Mouse (Mus musculus) MEL (cell line): ENCODE data around the gene Ano8. TPM values are rescaled to one million over a fixed set of nuclear protein-coding genes. Genes with fewer than 3 reads are reported as not detected.

Experiments
- DNase-seq: peaks from one replicate; pipeline ENCODE4 v3.0.0; 2011; ENCODE audit warnings: low read depth, low spot score
- H3K27ac ChIP-seq: 2 replicates; pipeline ENCODE4 v1.5.1; 2012; ENCODE audit warnings: low read depth, mild to moderate bottlenecking, control low read depth, low read length, moderate library complexity; ENCODE audit not compliant: control insufficient read depth
- H3K27me3 ChIP-seq, 2 experiments: fragments of 150-350 bp in 1 of 2; sonication (generic) in 1 of 2; 2 replicates each; pipeline ENCODE4 v1.6.1; 2012; ENCODE audit warnings: low read length in 2 of 2, mild to moderate bottlenecking in 2 of 2, improper control_type of control experiment in 1 of 2, moderate library complexity in 1 of 2; ENCODE audit not compliant: insufficient read depth in 2 of 2, control insufficient read depth in 1 of 2
- H3K36me3 ChIP-seq, 2 experiments: 2 replicates each; pipeline ENCODE4 v1.6.1; 2012 to 2014; ENCODE audit warnings: low read length in 2 of 2, improper control_type of control experiment in 1 of 2, inconsistent platforms in 1 of 2, mild to moderate bottlenecking in 1 of 2; ENCODE audit not compliant: insufficient read depth in 2 of 2, control insufficient read depth in 1 of 2
- H3K4me1 ChIP-seq, 2 experiments: fragments of 150-350 bp in 1 of 2; sonication (generic) in 1 of 2; 2 replicates each; pipeline ENCODE4 v1.6.1; 2012; ENCODE audit warnings: low read length in 2 of 2, improper control_type of control experiment in 1 of 2, mild to moderate bottlenecking in 1 of 2; ENCODE audit not compliant: insufficient read depth in 2 of 2, control insufficient read depth in 1 of 2
- H3K4me3 ChIP-seq, 2 experiments: fragments of 150-350 bp in 1 of 2; sonication (generic) in 1 of 2; 2 replicates each; pipeline ENCODE4 v1.5.1; 2012; ENCODE audit warnings: low read depth in 2 of 2, low read length in 2 of 2, mild to moderate bottlenecking in 2 of 2, moderate library complexity in 2 of 2, control low read depth in 1 of 2, improper control_type of control experiment in 1 of 2; ENCODE audit not compliant: control insufficient read depth in 1 of 2, insufficient read depth in 1 of 2
- H3K79me2 ChIP-seq: 2 replicates; pipeline ENCODE4 v1.6.1; 2012; ENCODE audit warnings: mild to moderate bottlenecking, low read length, moderate library complexity; ENCODE audit not compliant: control insufficient read depth, poor library complexity, insufficient read depth
- H3K9ac ChIP-seq: 2 replicates; pipeline ENCODE4 v1.6.1; 2012; ENCODE audit warnings: low read depth, mild to moderate bottlenecking, control low read depth, low read length, moderate library complexity; ENCODE audit not compliant: control insufficient read depth, poor library complexity, severe bottlenecking
- H3K9me3 ChIP-seq: fragments of 150-350 bp; sonication (generic); replicated peaks from 2 replicates; pipeline ENCODE4 v1.6.1; 2012; ENCODE audit warnings: mild to moderate bottlenecking, low read length, improper control_type of control experiment, moderate library complexity; ENCODE audit not compliant: insufficient read depth
- CHD1 ChIP-seq: IDR thresholded peaks from 2 replicates; pipeline ENCODE4 v1.6.1; 2012; ENCODE audit warnings: low read depth, mild to moderate bottlenecking, inconsistent platforms, low read length, improper control_type of control experiment
- CTCF ChIP-seq, 3 experiments: IDR thresholded peaks in 2 of 3; conservative IDR thresholded peaks in 1 of 3; 2 replicates each; pipeline ENCODE4 v1.5.1; 2011 to 2012; ENCODE audit warnings: low read length in 3 of 3, low read depth in 2 of 3, mild to moderate bottlenecking in 2 of 3, improper control_type of control experiment in 1 of 3, inconsistent platforms in 1 of 3, mixed read lengths in 1 of 3, moderate library complexity in 1 of 3; ENCODE audit not compliant: control insufficient read depth in 1 of 3, insufficient read depth in 1 of 3, poor library complexity in 1 of 3, severe bottlenecking in 1 of 3
- ELF1 ChIP-seq: IDR thresholded peaks from 2 replicates; pipeline ENCODE4 v1.6.1; 2014; ENCODE audit warnings: low read depth, mild to moderate bottlenecking, inconsistent platforms, low read length, improper control_type of control experiment, moderate library complexity
- ETS1 ChIP-seq: IDR thresholded peaks from 2 replicates; pipeline ENCODE4 v1.6.1; 2012; ENCODE audit warnings: low read depth, mild to moderate bottlenecking, inconsistent platforms, low read length, improper control_type of control experiment, moderate library complexity
- GABPA ChIP-seq: IDR thresholded peaks from 2 replicates; pipeline ENCODE4 v1.6.1; 2012; ENCODE audit warnings: low read depth, mild to moderate bottlenecking, inconsistent platforms, low read length, improper control_type of control experiment, moderate library complexity
- GATA1 ChIP-seq: IDR thresholded peaks from 2 replicates; pipeline ENCODE4 v1.6.1; 2011; ENCODE audit warnings: low read depth, low read length, improper control_type of control experiment
- HCFC1 ChIP-seq: IDR thresholded peaks from 2 replicates; pipeline ENCODE4 v1.6.1; 2012; ENCODE audit warnings: low read depth, mild to moderate bottlenecking, inconsistent platforms, low read length, improper control_type of control experiment, moderate library complexity
- KAT2A ChIP-seq: conservative IDR thresholded peaks from 2 replicates; pipeline ENCODE4 v1.6.1; 2012; ENCODE audit warnings: low read depth, low read length, improper control_type of control experiment, inconsistent platforms
- MAX ChIP-seq: IDR thresholded peaks from 2 replicates; pipeline ENCODE4 v1.6.1; 2011; ENCODE audit warnings: low read length, improper control_type of control experiment
- MAZ ChIP-seq: IDR thresholded peaks from 2 replicates; pipeline ENCODE4 v1.6.1; 2012; ENCODE audit warnings: low read depth, mild to moderate bottlenecking, inconsistent platforms, low read length, improper control_type of control experiment
- MXI1 ChIP-seq: IDR thresholded peaks from 2 replicates; pipeline ENCODE4 v1.6.1; 2011; ENCODE audit warnings: mild to moderate bottlenecking, low read depth, low read length, improper control_type of control experiment
- MYC ChIP-seq: IDR thresholded peaks from 2 replicates; pipeline ENCODE4 v1.6.1; 2011; ENCODE audit warnings: low read depth, mild to moderate bottlenecking, low read length, improper control_type of control experiment, moderate library complexity
- NELFE ChIP-seq: IDR thresholded peaks from 2 replicates; pipeline ENCODE4 v1.6.1; 2011; ENCODE audit warnings: low read depth, low read length, improper control_type of control experiment
- POLR2A ChIP-seq, 2 experiments: IDR thresholded peaks; 2 replicates each; pipeline ENCODE4 v1.6.1; 2011 to 2012; ENCODE audit warnings: low read length in 2 of 2, mild to moderate bottlenecking in 2 of 2, control low read depth in 1 of 2, improper control_type of control experiment in 1 of 2, low read depth in 1 of 2, moderate library complexity in 1 of 2; ENCODE audit not compliant: control insufficient read depth in 1 of 2, insufficient read depth in 1 of 2, poor library complexity in 1 of 2
- POLR2AphosphoS5 ChIP-seq: IDR thresholded peaks from 2 replicates; pipeline ENCODE4 v1.6.1; 2012; ENCODE audit warnings: low read depth, borderline replicate concordance, mild to moderate bottlenecking, inconsistent platforms, low read length, moderate library complexity, mixed read lengths
- RAD21 ChIP-seq: IDR thresholded peaks from 2 replicates; pipeline ENCODE4 v1.6.1; 2011; ENCODE audit warnings: mild to moderate bottlenecking, low read depth, low read length, improper control_type of control experiment
- SIN3A ChIP-seq: IDR thresholded peaks from 2 replicates; pipeline ENCODE4 v1.6.1; 2012; ENCODE audit warnings: low read length, improper control_type of control experiment, inconsistent platforms
- TBP ChIP-seq: IDR thresholded peaks from 2 replicates; pipeline ENCODE4 v1.8.0; 2011; ENCODE audit warnings: low read depth, low read length, improper control_type of control experiment
- TCF12 ChIP-seq: IDR thresholded peaks from 2 replicates; pipeline ENCODE4 v1.6.1; 2014; ENCODE audit warnings: low read depth, mild to moderate bottlenecking, inconsistent platforms, low read length, improper control_type of control experiment, moderate library complexity
- USF2 ChIP-seq, 2 experiments: IDR thresholded peaks; 2 replicates each; pipeline ENCODE4 v1.6.1; 2011 to 2012; ENCODE audit warnings: improper control_type of control experiment in 2 of 2, low read length in 2 of 2, borderline replicate concordance in 1 of 2, inconsistent platforms in 1 of 2, low read depth in 1 of 2, mild to moderate bottlenecking in 1 of 2; ENCODE audit not compliant: insufficient read depth in 1 of 2
- ZMIZ1 ChIP-seq: IDR thresholded peaks from 2 replicates; pipeline ENCODE4 v1.6.1; 2012; ENCODE audit warnings: low read depth, mild to moderate bottlenecking, inconsistent platforms, low read length, improper control_type of control experiment, moderate library complexity
- ZNF384 ChIP-seq: IDR thresholded peaks from 2 replicates; pipeline ENCODE4 v1.6.1; 2012; ENCODE audit warnings: low read depth, mild to moderate bottlenecking, inconsistent platforms, low read length, improper control_type of control experiment
- polyA plus RNA-seq, 2 experiments: library from polyadenylated mRNA; stranded (reverse) in 1 of 2; unstranded in 1 of 2; fragments of >175 nt in 1 of 2; fragments of >200 nt in 1 of 2; gene quantifications; 2 replicates each; pipeline versions ENCODE4 v1.2.1 to v1.2.4; 2012; ENCODE audit warnings: low replicate concordance in 2 of 2, low read depth in 1 of 2; ENCODE audit not compliant: insufficient read length in 2 of 2, insufficient read depth in 1 of 2, missing spikeins in 1 of 2
- total RNA-seq: library from RNA; depleted of rRNA; stranded (reverse); fragments of 300-350 nt; gene quantifications from 2 replicates; pipeline ENCODE4 v1.2.3, GENCODE M21; 2012

Gene Ano8
- total and polyA plus RNA-seq, 3 experiments: 3.9 to 4.8 TPM; not detected in 1

DNA sequence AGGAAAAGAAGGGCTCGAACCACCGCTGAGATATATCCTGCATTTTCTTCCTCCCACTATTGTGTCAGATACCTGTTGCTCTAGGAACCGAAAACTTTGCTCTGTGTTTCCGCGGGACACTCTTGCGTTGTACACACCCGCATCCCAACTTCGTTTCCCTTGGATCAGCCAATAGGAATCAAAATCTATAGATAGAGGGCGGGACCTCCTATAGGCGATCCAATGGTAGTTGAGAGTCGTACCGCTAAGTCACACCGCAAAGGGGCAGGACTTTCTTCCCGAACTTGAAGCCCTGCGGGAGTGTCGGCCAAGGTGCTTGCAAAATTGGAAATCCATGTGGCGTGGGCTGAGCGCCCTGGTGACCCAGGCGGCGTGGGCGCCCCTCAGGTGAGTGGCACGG is 2.7 kb upstream of the Ano8 start (continued):
- TF ChIP-seq POLR2AphosphoS5 (no peak), ETS1 (no peak), USF2 (IDR thresholded peaks at IDR 0.05; ENCODE audit: borderline replicate concordance in 1 of 2, insufficient read depth in 1 of 2, low read depth in 1 of 2, low read length in 2 of 2) (no peak), HCFC1 (peak; percentile 95), RAD21 (no peak), NELFE (peak; percentile 85), GATA1 (no peak), MYC (peak; percentile 85), MAZ (peak; percentile 65; the same call in 1 of the 2 replicates), MAX (peak; percentile 74), ZNF384 (no peak), ZMIZ1 (0 out of 2 replicates have a peak, but pooled peaks have one; percentile 41), POLR2A (IDR thresholded peaks at IDR 0.05; ENCODE audit: control insufficient read depth in 1 of 2, insufficient read depth in 1 of 2, low read depth in 1 of 2, low read length in 2 of 2, poor library complexity in 1 of 2) (peak in 1 of 2 experiments; percentile 86; a peak in 2 of 4 replicates)
- TF ChIP-seq, all 39 proteins: peak for 19

DNA sequence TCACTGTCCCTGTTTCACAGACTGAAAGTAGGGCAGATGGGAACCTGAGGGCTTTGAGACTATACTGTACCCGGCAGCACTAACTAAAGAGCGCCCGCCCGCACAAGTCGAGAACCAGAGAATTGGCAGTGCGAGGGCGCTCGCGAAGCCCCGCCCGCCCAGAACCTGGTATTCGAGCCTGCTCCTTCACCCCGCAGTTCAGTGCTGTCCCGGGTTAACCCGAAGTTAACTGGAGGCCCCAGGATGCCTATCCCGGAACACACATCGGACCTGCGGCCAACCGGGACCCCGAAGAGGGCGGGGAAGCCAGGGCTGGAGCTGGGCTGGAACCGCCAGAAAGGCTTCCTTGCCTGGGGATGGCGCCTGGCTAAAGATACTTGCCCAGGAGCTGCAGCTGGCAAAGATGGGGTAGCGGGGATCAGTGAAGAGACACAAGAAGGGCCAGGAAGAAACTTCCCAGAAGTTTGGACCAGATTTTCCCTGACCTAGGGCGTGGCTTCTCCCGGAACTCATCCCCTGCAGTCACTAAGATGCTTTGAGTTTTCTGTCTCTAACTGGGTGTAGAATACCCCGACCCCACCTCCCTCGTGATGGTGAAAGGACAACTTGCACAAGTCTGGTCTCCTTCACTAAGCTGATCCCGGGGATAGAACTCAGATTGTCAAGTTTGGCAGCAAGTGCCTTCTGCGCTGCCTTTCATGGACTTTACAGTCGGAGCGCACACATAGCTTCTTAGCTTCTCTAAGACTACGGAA is 2.1 kb upstream of the Ano8 start, which contains the start of gene Gtpbp3:
Gene Gtpbp3, plus strand, starts transcription at position 413 of the 755 bp plus-strand sequence.
- Histone ChIP-seq H3K4me3 (peak within 1 kb of the TSS; percentile 75 to 87), H3K9me3 (no peaks in the 10 kb centered on the region), H3K9ac (peak within 1 kb of the TSS; percentile 80), H3K4me1 (peaks cover 0 to 6% of the 10 kb centered on the region in 2 experiments; a peak in 2 of 4 replicates), H3K27me3 (no peaks in the 10 kb centered on the region), H3K79me2 (peaks cover 15% of the 10 kb centered on the region), H3K27ac (peak within 1 kb of the TSS; percentile 74), H3K36me3 (no peaks in the 10 kb centered on the region; a peak in 1 of 4 replicates)
- TF ChIP-seq MYC (no peak), ELF1 (0 out of 2 replicates have a peak, but pooled peaks have one; percentile 10), HCFC1 (peak; percentile 69; the same call in 1 of the 2 replicates), NELFE (peak; percentile 45; the same call in 1 of the 2 replicates), TBP (0 out of 2 replicates have a peak, but pooled peaks have one; percentile 24), TCF12 (no peak), CTCF (IDR thresholded peaks at IDR 0.05 in 2 of 3, conservative IDR thresholded peaks at IDR 0.05 in 1 of 3; ENCODE audit: control insufficient read depth in 1 of 3, insufficient read depth in 1 of 3, low read depth in 2 of 3, low read length in 3 of 3, poor library complexity in 1 of 3, severe bottlenecking in 1 of 3) (no peak), MAZ (peak; percentile 96), SIN3A (peak; percentile 93), KAT2A (no peak), POLR2A (IDR thresholded peaks at IDR 0.05; ENCODE audit: control insufficient read depth in 1 of 2, insufficient read depth in 1 of 2, low read depth in 1 of 2, low read length in 2 of 2, poor library complexity in 1 of 2) (peak; percentile 54 to 56; a peak in 2 of 4 replicates), MXI1 (peak; percentile 54; the same call in 1 of the 2 replicates), CHD1 (no peak), GABPA (no peak)
- DNase-seq: peak; percentile 90
